Mouse (Mus musculus) forebrain, embryonic 11.5 days (tissue): ENCODE results near the gene Zfp385c. TPM values are rescaled to one million over a fixed set of nuclear protein-coding genes. Genes with fewer than 3 reads are reported as not detected.

Source experiments
- ATAC-seq: fragments of 200-750 bp; cut with Nextera tagmentation; replicated peaks from 2 replicates; pipeline ENCODE4 v1.8.0; 2017; ENCODE audit warnings: moderate TSS enrichment; ENCODE audit not compliant: low FRiP score
- DNase-seq: peaks from one replicate; pipeline ENCODE4 v3.0.0-alpha.2; 2017; ENCODE audit warnings: low spot score
- H3K27ac ChIP-seq: fragments of 300-500 bp; sonication (generic); 2 replicates; pipeline ENCODE4 v1.5.1; 2014; ENCODE audit warnings: low read depth, low read length
- H3K27me3 ChIP-seq: fragments of 300-500 bp; sonication (generic); 2 replicates; pipeline ENCODE4 v1.6.1; 2014; ENCODE audit warnings: mild to moderate bottlenecking, low read length, mixed read lengths; ENCODE audit not compliant: control insufficient read depth, insufficient read depth
- H3K36me3 ChIP-seq: fragments of 300-500 bp; sonication (generic); 2 replicates; pipeline ENCODE4 v1.6.1; 2014; ENCODE audit warnings: mild to moderate bottlenecking, low read length, moderate library complexity, mixed read lengths; ENCODE audit not compliant: control insufficient read depth, insufficient read depth
- H3K4me1 ChIP-seq: fragments of 300-500 bp; sonication (generic); replicated peaks from 2 replicates; pipeline ENCODE4 v1.6.1; 2014; ENCODE audit warnings: low read length, mixed read lengths; ENCODE audit not compliant: control insufficient read depth, insufficient read depth
- H3K4me2 ChIP-seq: fragments of 300-500 bp; sonication (generic); 2 replicates; pipeline ENCODE4 v1.6.1; 2014; ENCODE audit warnings: low read depth, mild to moderate bottlenecking, low read length, moderate library complexity, mixed read lengths; ENCODE audit not compliant: severe bottlenecking
- H3K4me3 ChIP-seq: fragments of 300-500 bp; sonication (generic); 2 replicates; pipeline ENCODE4 v1.5.1; 2014; ENCODE audit warnings: low read depth, low read length
- H3K9ac ChIP-seq: fragments of 300-500 bp; sonication (generic); 2 replicates; pipeline ENCODE4 v1.6.1; 2014; ENCODE audit warnings: low read length
- H3K9me3 ChIP-seq: fragments of 300-500 bp; sonication (generic); 2 replicates; pipeline ENCODE4 v1.6.1; 2016; ENCODE audit warnings: low read length, mixed read lengths; ENCODE audit not compliant: control insufficient read depth
- WGBS: fragments of 180-500 bp; shearing (Covaris S2); extraction: QIAGEN DNeasy Blood & Tissue Kit; methylation state at CpG from one replicate; pipeline ENCODE4 v1.1.7; 2014; 5-methylcytosine and 5-hydroxymethylcytosine counted together
- polyA plus RNA-seq: library from polyadenylated mRNA; unstranded; fragments of >200 nt; fragmentation: Nextera tagmentation; extraction: Ambion mirVana; gene quantifications from 2 replicates; pipeline ENCODE4 v1.2.1, GENCODE M21; 2014

Gene Zfp385c
- polyA plus RNA-seq, 1 experiment from 2014 or later, result not detected

- Histone ChIP-seq H3K4me3 (no peak overlapping the region), H3K9ac (no peak overlapping the region), H3K27me3 (peaks cover 10% of the 10 kb centered on the region; the same call in 1 of the 2 replicates), H3K4me1 (no peaks in the 10 kb centered on the region; the same call in 1 of the 2 replicates), H3K4me2 (no peak overlapping the region), H3K36me3 (no peaks in the 10 kb centered on the region), H3K9me3 (no peaks in the 10 kb centered on the region), H3K27ac (no peak overlapping the region)
- DNase-seq (no peak), ATAC-seq (no peak)
- WGBS, result 29% methylated on average over 5 of the region's 5 CpGs
These were observed 899 bp upstream of the Zfp385c start for GRCm38 (mm10) chr11:100693154-100693553.

DNA sequence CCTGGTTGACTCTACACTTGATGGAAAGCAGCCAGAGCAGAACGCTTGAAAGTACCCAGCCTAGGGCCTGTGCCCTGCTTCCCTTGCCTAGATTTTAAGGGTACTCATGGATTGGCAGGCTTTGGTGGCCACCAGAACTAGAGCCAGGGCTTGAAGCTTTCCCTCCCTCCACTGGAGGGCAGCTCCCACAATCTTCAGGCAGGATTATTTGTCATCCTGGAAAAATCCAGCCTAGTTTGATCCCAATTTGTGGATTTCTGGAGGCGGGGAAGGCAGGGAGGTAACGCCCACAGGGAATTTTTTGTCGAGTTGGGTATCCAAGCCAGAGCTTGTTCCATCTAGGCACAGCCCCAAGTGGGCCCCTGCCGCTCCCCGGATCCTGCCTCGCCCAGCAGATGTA lies 1.9 kb downstream of the Zfp385c start:
- H3K9me3 ChIP-seq, result no peaks in the 10 kb centered on the region
- H3K27me3 ChIP-seq, result peaks cover 10% of the 10 kb centered on the region; the same call in 1 of the 2 replicates
- no peaks in the 10 kb centered on the region for H3K36me3 ChIP-seq
- WGBS, result 81% methylated on average over 7 of the region's 7 CpGs
- no peak overlapping the region for H3K4me2 ChIP-seq
- no peaks in the 10 kb centered on the region; the same call in 1 of the 2 replicates for H3K4me1 ChIP-seq
- no peak overlapping the region for H3K4me3 ChIP-seq
- DNase-seq, result no peak
- no peak overlapping the region for H3K27ac ChIP-seq
- no peak for ATAC-seq
- H3K9ac ChIP-seq, result no peak overlapping the region

DNA sequence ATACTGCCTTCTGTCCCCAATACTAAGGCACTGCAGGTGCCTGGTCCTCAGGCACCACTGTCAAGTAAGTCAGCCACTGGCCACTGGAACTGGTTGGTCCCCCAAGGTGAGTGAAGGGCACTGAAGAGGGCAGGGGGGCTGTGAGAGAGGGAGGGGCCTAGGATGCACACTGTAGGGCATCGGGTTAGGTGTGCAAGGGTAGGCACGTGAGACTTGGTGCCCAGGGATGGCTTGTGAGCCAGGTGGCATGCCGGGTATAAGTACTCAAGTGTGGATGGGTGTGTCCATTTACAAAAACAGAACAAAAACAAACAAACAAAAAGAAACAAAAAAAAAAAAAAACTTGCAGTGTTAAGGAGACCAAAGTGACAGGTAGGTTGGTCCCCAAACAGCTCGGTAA lies 3.8 kb downstream of the Zfp385c start:
- H3K9me3 ChIP-seq, result no peaks in the 10 kb centered on the region
- peaks cover 10% of the 10 kb centered on the region; the same call in 1 of the 2 replicates for H3K27me3 ChIP-seq
- no peaks in the 10 kb centered on the region; the same call in 1 of the 2 replicates for H3K4me1 ChIP-seq
- 76% methylated on average over 4 of the region's 4 CpGs for WGBS
- no peak overlapping the region for H3K9ac ChIP-seq
- no peak for ATAC-seq
- H3K36me3 ChIP-seq, result no peaks in the 10 kb centered on the region
- no peak overlapping the region for H3K27ac ChIP-seq
- no peak overlapping the region for H3K4me3 ChIP-seq
- H3K4me2 ChIP-seq, result no peak overlapping the region
- no peak for DNase-seq

DNA sequence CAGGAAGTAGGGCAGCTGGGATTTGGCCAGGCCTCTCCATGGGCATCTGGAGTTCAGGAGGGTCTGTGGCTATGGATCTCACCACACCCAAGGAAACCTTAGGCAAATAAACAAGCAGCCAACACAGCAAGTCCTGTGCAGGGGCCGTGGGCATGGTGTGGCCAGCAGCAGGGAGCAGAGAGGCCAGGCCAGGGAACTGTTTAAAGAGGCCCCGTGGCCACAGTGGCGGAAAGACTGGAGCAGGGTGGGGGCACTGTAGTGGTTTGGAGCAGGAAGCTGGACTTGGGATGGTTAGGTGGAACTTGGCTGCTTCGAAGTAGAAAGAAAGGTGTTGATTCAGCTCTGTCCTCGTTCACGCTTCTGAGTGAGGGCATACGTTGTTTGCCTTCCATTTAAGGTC lies 5.0 kb downstream of the Zfp385c start:
- Histone ChIP-seq H3K4me2 (no peak overlapping the region), H3K9ac (no peak overlapping the region), H3K27me3 (peaks cover 2% of the 10 kb centered on the region; the same call in 1 of the 2 replicates), H3K4me1 (no peaks in the 10 kb centered on the region), H3K4me3 (no peak overlapping the region), H3K9me3 (no peaks in the 10 kb centered on the region), H3K36me3 (no peaks in the 10 kb centered on the region), H3K27ac (no peak overlapping the region)
- DNase-seq, result no peak
- WGBS, result 82% methylated on average over 7 of the region's 7 CpGs
- ATAC-seq, result no peak

DNA sequence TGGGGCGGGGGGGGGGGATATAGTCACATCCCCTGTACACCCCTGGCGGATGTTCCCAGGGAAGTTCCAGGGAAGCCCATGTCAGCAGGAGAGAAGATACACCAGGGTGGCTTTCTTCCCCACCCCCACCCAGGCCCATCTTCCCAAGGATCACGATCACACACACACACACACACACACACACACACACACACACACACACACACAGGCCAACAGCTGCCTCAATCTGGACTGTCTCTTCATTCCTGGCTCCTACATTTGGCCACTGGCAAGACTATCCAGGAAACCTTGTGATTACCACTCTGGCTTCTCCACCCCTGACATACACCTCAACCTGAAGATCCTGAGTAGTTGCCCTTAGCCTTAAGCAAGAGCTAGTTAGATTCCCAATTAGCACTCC lies 6.9 kb downstream of the Zfp385c start:
- no peak overlapping the region for H3K4me3 ChIP-seq
- no peaks in the 10 kb centered on the region for H3K36me3 ChIP-seq
- H3K27ac ChIP-seq, result no peak overlapping the region
- no peaks in the 10 kb centered on the region for H3K9me3 ChIP-seq
- H3K9ac ChIP-seq, result no peak overlapping the region
- H3K4me1 ChIP-seq, result no peaks in the 10 kb centered on the region
- DNase-seq (no peak), ATAC-seq (no peak)
- H3K4me2 ChIP-seq, result no peak overlapping the region
- 79% methylated on average over 3 of the region's 3 CpGs for WGBS
- no peaks in the 10 kb centered on the region for H3K27me3 ChIP-seq

DNA sequence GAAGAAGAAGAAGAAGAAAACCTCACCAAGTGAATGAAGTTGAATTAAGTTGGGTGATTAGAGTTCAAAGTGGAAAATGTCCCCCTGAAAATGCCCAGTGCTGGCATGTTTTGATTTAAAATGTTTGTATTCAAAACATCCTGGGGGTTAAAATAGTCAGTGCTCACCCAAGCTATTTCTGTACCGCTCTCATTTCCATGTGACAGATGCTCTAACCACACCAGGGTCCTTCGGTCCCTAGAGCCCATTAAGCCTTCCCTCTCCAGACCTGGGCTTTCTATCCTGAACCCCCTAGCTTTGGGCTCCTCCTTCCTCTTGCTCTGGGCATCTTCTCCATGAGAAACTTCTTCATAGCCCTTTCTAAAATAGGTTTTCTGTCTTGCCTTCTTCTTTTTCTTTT lies 8.2 kb downstream of the Zfp385c start:
- ATAC-seq (no peak), DNase-seq (no peak)
- no peak overlapping the region for H3K9ac ChIP-seq

DNA sequence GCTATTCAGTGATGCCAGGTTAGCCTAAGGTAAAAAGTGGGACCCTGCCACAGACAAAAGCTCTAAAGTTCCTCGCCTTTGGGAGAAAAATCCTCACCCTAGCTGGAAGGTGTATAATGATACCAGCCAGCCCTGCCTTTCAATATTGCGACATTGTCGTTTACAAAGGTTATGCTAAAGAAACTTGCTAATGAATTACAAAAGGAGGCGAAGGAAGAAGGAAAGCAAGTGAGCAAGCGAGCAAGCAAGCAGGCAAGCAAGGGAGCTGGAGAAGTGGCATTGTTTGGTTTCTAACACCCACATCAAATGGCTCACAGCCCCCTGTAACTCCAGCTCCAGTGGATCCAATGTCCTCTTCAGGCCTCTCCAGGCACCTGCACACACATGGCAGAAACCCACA lies 9.7 kb downstream of the Zfp385c start:
- Histone ChIP-seq H3K27me3 (no peaks in the 10 kb centered on the region), H3K27ac (no peak overlapping the region), H3K4me2 (no peak overlapping the region), H3K36me3 (no peaks in the 10 kb centered on the region), H3K9ac (no peak overlapping the region), H3K9me3 (no peaks in the 10 kb centered on the region), H3K4me1 (no peaks in the 10 kb centered on the region), H3K4me3 (no peak overlapping the region)
- ATAC-seq (no peak), DNase-seq (no peak)
- WGBS, result 67% methylated on average over 5 of the region's 5 CpGs

More for the DNA sequence above, 8.2 kb downstream of the Zfp385c start:
- Histone ChIP-seq H3K9me3 (no peaks in the 10 kb centered on the region), H3K4me2 (no peak overlapping the region), H3K4me3 (no peak overlapping the region), H3K4me1 (no peaks in the 10 kb centered on the region), H3K27me3 (no peaks in the 10 kb centered on the region), H3K36me3 (no peaks in the 10 kb centered on the region), H3K27ac (no peak overlapping the region)
- 86% methylated on average over 2 of the region's 2 CpGs for WGBS

- Histone ChIP-seq H3K9ac (no peak overlapping the region), H3K27me3 (no peaks in the 10 kb centered on the region), H3K27ac (no peak overlapping the region), H3K4me1 (no peaks in the 10 kb centered on the region), H3K9me3 (no peaks in the 10 kb centered on the region), H3K4me2 (no peak overlapping the region), H3K36me3 (no peaks in the 10 kb centered on the region), H3K4me3 (no peak overlapping the region)
- ATAC-seq (no peak), DNase-seq (no peak)
- 82% methylated on average over 5 of the region's 5 CpGs for WGBS
These were observed 10.4 kb downstream of the Zfp385c start for GRCm38 (mm10) chr11:100681826-100682225.

GRCm38 (mm10) chr11:100677810-100678209 lies 14.4 kb downstream of the Zfp385c start:
- peaks cover 7% of the 10 kb centered on the region for H3K4me1 ChIP-seq
- no peak overlapping the region for H3K27ac ChIP-seq
- H3K4me3 ChIP-seq, result no peak overlapping the region
- WGBS, result 64% methylated on average over 7 of the region's 7 CpGs
- H3K36me3 ChIP-seq, result no peaks in the 10 kb centered on the region
- ATAC-seq, result no peak
- DNase-seq, result no peak
- H3K9ac ChIP-seq, result no peak overlapping the region
- no peaks in the 10 kb centered on the region for H3K27me3 ChIP-seq
- no peaks in the 10 kb centered on the region for H3K9me3 ChIP-seq
- no peak overlapping the region for H3K4me2 ChIP-seq
